Comparison of ENCODE assay signal across 8 mouse cellular contexts in genomic region chr2:24367895-24368261, GRCm38 (mm10). TPM values are rescaled to one million over a fixed set of nuclear protein-coding genes. Genes with fewer than 3 reads are reported as not detected.
A peak's percentile ranks its signal among the peaks of the same experiment; 100 is the strongest.
DNase-seq lines count a peak whose midpoint lies in the region; ATAC-seq and TF ChIP-seq lines count a peak whose summit lies in the region.

No protein-coding gene starts in this region.

- peak overlapping the region; percentile 61 for H3K4me2 ChIP-seq in kidney, postnatal 0 days (ENCODE audit: low read length)
- peak overlapping the region; percentile 79 for H3K4me2 ChIP-seq in embryonic facial prominence, embryonic 14.5 days (ENCODE audit: low read depth, low read length)
- peak overlapping the region; percentile 65 for H3K4me2 ChIP-seq in intestine, embryonic 15.5 days (replicated peaks)
- peak overlapping the region; percentile 79 for H3K4me2 ChIP-seq in midbrain, postnatal 0 days (ENCODE audit: low read depth, low read length, poor library complexity, severe bottlenecking)

- no peaks in the 10 kb centered on the region for H3K27me3 ChIP-seq in kidney, postnatal 0 days (ENCODE audit: insufficient read depth, low read length)
- H3K27me3 ChIP-seq in embryonic facial prominence, embryonic 14.5 days (replicated peaks; ENCODE audit: control insufficient read depth, insufficient read depth, low read length), result peaks cover 5% of the 10 kb centered on the region; the same call in 1 of the 2 replicates
- no peaks in the 10 kb centered on the region for H3K27me3 ChIP-seq in intestine, embryonic 15.5 days (replicated peaks)
- no peaks in the 10 kb centered on the region for H3K27me3 ChIP-seq in midbrain, postnatal 0 days (ENCODE audit: insufficient read depth, low read length)

- no peaks in the 10 kb centered on the region for H3K9me3 ChIP-seq in kidney, postnatal 0 days (replicated peaks; ENCODE audit: low read length)
- no peaks in the 10 kb centered on the region for H3K9me3 ChIP-seq in embryonic facial prominence, embryonic 14.5 days (ENCODE audit: control insufficient read depth, low read length)
- H3K9me3 ChIP-seq in intestine, embryonic 15.5 days, result no peaks in the 10 kb centered on the region
- H3K9me3 ChIP-seq in midbrain, postnatal 0 days (ENCODE audit: low read length), result no peaks in the 10 kb centered on the region

- DNase-seq in kidney, postnatal 0 days (ENCODE audit: low spot score), result no peak
- no peak for DNase-seq in kidney, adult 11 months
- no peak for DNase-seq in embryonic facial prominence, embryonic 14.5 days (ENCODE audit: low spot score)
- no peak for DNase-seq in midbrain, postnatal 0 days (ENCODE audit: low spot score)
- no peak for DNase-seq in thymus, postnatal 4 days
- DNase-seq in embryo, embryonic 11 days, result no peak
- no peak for DNase-seq in layer of hippocampus, adult 9-11 months

- H3K9ac ChIP-seq in kidney, postnatal 0 days (ENCODE audit: low read depth, low read length), result no peak overlapping the region
- H3K9ac ChIP-seq in embryonic facial prominence, embryonic 14.5 days (ENCODE audit: low read depth, low read length), result peak overlapping the region; percentile 54
- peak overlapping the region; percentile 3; the same call in 1 of the 2 replicates for H3K9ac ChIP-seq in intestine, embryonic 15.5 days
- H3K9ac ChIP-seq in midbrain, postnatal 0 days (replicated peaks; ENCODE audit: low read length, poor library complexity, severe bottlenecking), result peak overlapping the region; percentile 40; the same call in 1 of the 2 replicates

- no peak for TF ChIP-seq CTCF in kidney, postnatal 0 days (IDR thresholded peaks at IDR 0.05; ENCODE audit: low read depth)
- TF ChIP-seq CTCF in midbrain, postnatal 0 days (IDR thresholded peaks at IDR 0.05), result no peak

- peak overlapping the region; percentile 26; the same call in 1 of the 2 replicates for H3K4me3 ChIP-seq in kidney, postnatal 0 days (replicated peaks; ENCODE audit: low read depth, low read length)
- H3K4me3 ChIP-seq in embryonic facial prominence, embryonic 14.5 days (ENCODE audit: low read depth, low read length), result peak overlapping the region; percentile 42
- H3K4me3 ChIP-seq in intestine, embryonic 15.5 days (replicated peaks), result peak overlapping the region; percentile 29
- peak overlapping the region; percentile 42 for H3K4me3 ChIP-seq in midbrain, postnatal 0 days (ENCODE audit: low read depth, low read length)

- H3K27ac ChIP-seq in kidney, postnatal 0 days, result no peak overlapping the region
- H3K27ac ChIP-seq in embryonic facial prominence, embryonic 14.5 days (replicated peaks; ENCODE audit: low read depth, low read length), result no peak overlapping the region
- no peak overlapping the region for H3K27ac ChIP-seq in intestine, embryonic 15.5 days
- no peak overlapping the region for H3K27ac ChIP-seq in midbrain, postnatal 0 days (ENCODE audit: low read depth, low read length)

- no peaks in the 10 kb centered on the region for H3K36me3 ChIP-seq in kidney, postnatal 0 days (ENCODE audit: insufficient read depth, low read length)
- H3K36me3 ChIP-seq in embryonic facial prominence, embryonic 14.5 days (ENCODE audit: control insufficient read depth, insufficient read depth, low read length), result no peaks in the 10 kb centered on the region
- H3K36me3 ChIP-seq in intestine, embryonic 15.5 days, result no peaks in the 10 kb centered on the region
- H3K36me3 ChIP-seq in midbrain, postnatal 0 days (ENCODE audit: insufficient read depth, low read length), result no peaks in the 10 kb centered on the region

- ATAC-seq in kidney, postnatal 0 days (replicated peaks; ENCODE audit: low FRiP score, low read depth), result no peak
- ATAC-seq in embryonic facial prominence, embryonic 14.5 days (ENCODE audit: low read depth), result no peak
- ATAC-seq in intestine, embryonic 15.5 days, result peak; percentile 37
- 0 out of 2 replicates have a peak, but pooled peaks have one; percentile 3 for ATAC-seq in midbrain, postnatal 0 days (ENCODE audit: low FRiP score)

- 56% methylated on average over 4 of the region's 4 CpGs for WGBS in kidney, postnatal 0 days
- 65% methylated on average over 4 of the region's 4 CpGs for WGBS in embryonic facial prominence, embryonic 14.5 days
- WGBS in intestine, embryonic 15.5 days, result 59% methylated on average over 4 of the region's 4 CpGs
- 70% methylated on average over 4 of the region's 4 CpGs for WGBS in midbrain, postnatal 0 days

- no peaks in the 10 kb centered on the region for H3K4me1 ChIP-seq in kidney, postnatal 0 days (replicated peaks; ENCODE audit: insufficient read depth, low read length)
- peaks cover 5% of the 10 kb centered on the region; the same call in 1 of the 2 replicates for H3K4me1 ChIP-seq in embryonic facial prominence, embryonic 14.5 days (ENCODE audit: control insufficient read depth, insufficient read depth, low read length)
- no peaks in the 10 kb centered on the region for H3K4me1 ChIP-seq in intestine, embryonic 15.5 days (replicated peaks)
- H3K4me1 ChIP-seq in midbrain, postnatal 0 days (ENCODE audit: insufficient read depth, low read length), result no peaks in the 10 kb centered on the region

RNA-seq across cellular contexts. Expression of gene Psd4, which starts 0.5 kb away (rescaled TPM):
- polyA plus RNA-seq in kidney, postnatal 0 days (2015; fragmentation: Nextera tagmentation; extraction: Ambion mirVana), result 2.2 and 2.3 TPM in 2 replicates
- 2.4 and 2.7 TPM in 2 replicates for polyA plus RNA-seq in embryonic facial prominence, embryonic 14.5 days (2014; fragmentation: Nextera tagmentation; extraction: Ambion mirVana)
- 5.5 and 6.3 TPM in 2 replicates for polyA plus RNA-seq in intestine, embryonic 15.5 days (2015; fragmentation: Nextera tagmentation; extraction: Ambion mirVana)
- 0.19 and 2.1 TPM in 2 replicates for total RNA-seq in midbrain, postnatal 0 days (2014; rRNA removed)
- 0.36 and 0.55 TPM in 2 replicates for polyA plus RNA-seq in midbrain, postnatal 0 days (2015; fragmentation: Nextera tagmentation; extraction: Ambion mirVana)

RNA-seq across cellular contexts. Expression of gene Il1rn, which starts 31.2 kb away (rescaled TPM):
- polyA plus RNA-seq in kidney, postnatal 0 days (2015; fragmentation: Nextera tagmentation; extraction: Ambion mirVana), result 0.92 TPM in 2 replicates
- polyA plus RNA-seq in embryonic facial prominence, embryonic 14.5 days (2014; fragmentation: Nextera tagmentation; extraction: Ambion mirVana), result 1.9 and 2.3 TPM in 2 replicates
- polyA plus RNA-seq in intestine, embryonic 15.5 days (2015; fragmentation: Nextera tagmentation; extraction: Ambion mirVana), result 0.68 and 2.4 TPM in 2 replicates
- 0.60 TPM in 1 of 2 replicates, not detected in the other for total RNA-seq in midbrain, postnatal 0 days (2014; rRNA removed)
- 0.07 and 0.25 TPM in 2 replicates for polyA plus RNA-seq in midbrain, postnatal 0 days (2015; fragmentation: Nextera tagmentation; extraction: Ambion mirVana)

Comparison
In these comparisons a context has a peak if more than half of its experiments do, and no peak if none do; other contexts are left out.
1. ATAC-seq: peak in intestine, embryonic 15.5 days (single experiment) and midbrain, postnatal 0 days (single experiment); none in kidney, postnatal 0 days (single experiment) and embryonic facial prominence, embryonic 14.5 days (single experiment).
2. Peak in every context shown above with its lines, with median percentiles within 50 percentile points of each other: H3K4me2 ChIP-seq and H3K4me3 ChIP-seq.